Mouse (Mus musculus) brain, adult 2 months (tissue): ENCODE measurements around the gene Fam107b.
"Not testable (repeated sequence)": the region's sequence is repeated elsewhere in the genome, so short reads cannot be mapped to it uniquely, and the experiment has no call there.

Source experiments
- DNase-seq: peaks from one replicate; pipeline ENCODE4 v3.0.0; 2011; ENCODE audit warnings: low read depth, low spot score

Gene Fam107b

GRCm38 (mm10) chr2:3712369-3713042, 142.2 kb downstream of the Fam107b start:
- DNase-seq, result no peak

GRCm38 (mm10) chr2:3713212-3713681, 143.0 kb downstream of the Fam107b start:
- DNase-seq, result peak; percentile 86

- DNase-seq, result no peak
These were observed 143.5 kb downstream of the Fam107b start for GRCm38 (mm10) chr2:3713682-3714361.

- DNase-seq, result no peak
These were observed 144.2 kb downstream of the Fam107b start for GRCm38 (mm10) chr2:3714511-3714910.

GRCm38 (mm10) chr2:3715424-3715823, 145.1 kb downstream of the Fam107b start:
- DNase-seq, result no peak

GRCm38 (mm10) chr2:3717268-3717667, 147.0 kb downstream of the Fam107b start:
- no peak for DNase-seq

GRCm38 (mm10) chr2:3717847-3718246, 147.6 kb downstream of the Fam107b start:
- DNase-seq, result no peak

- not testable (repeated sequence) for DNase-seq
These were observed 149.3 kb downstream of the Fam107b start for GRCm38 (mm10) chr2:3719436-3720121.

GRCm38 (mm10) chr2:3721107-3721506, 150.8 kb downstream of the Fam107b start:
- DNase-seq, result peak; percentile 31

- no peak for DNase-seq
These were observed 151.7 kb downstream of the Fam107b start for GRCm38 (mm10) chr2:3721974-3722373.

GRCm38 (mm10) chr2:3723391-3724106, 153.3 kb downstream of the Fam107b start:
- DNase-seq, result no peak

- DNase-seq, result peak; percentile 76
These were observed 156.3 kb downstream of the Fam107b start for GRCm38 (mm10) chr2:3726501-3727078.

- no peak for DNase-seq
These were observed 157.1 kb downstream of the Fam107b start for GRCm38 (mm10) chr2:3727225-3727930.

GRCm38 (mm10) chr2:3728090-3728489, 157.8 kb downstream of the Fam107b start:
- no peak for DNase-seq

- no peak for DNase-seq
These were observed 159.3 kb downstream of the Fam107b start for GRCm38 (mm10) chr2:3729586-3729985.

- DNase-seq, result no peak
These were observed 160.5 kb downstream of the Fam107b start for GRCm38 (mm10) chr2:3730744-3731143.

GRCm38 (mm10) chr2:3731316-3732015, 161.2 kb downstream of the Fam107b start:
- peak; percentile 48 for DNase-seq

GRCm38 (mm10) chr2:3737917-3738694, 167.8 kb downstream of the Fam107b start:
- peak; percentile 36 for DNase-seq

- no peak for DNase-seq
These were observed 168.4 kb downstream of the Fam107b start for GRCm38 (mm10) chr2:3738734-3739133.
